Mouse (Mus musculus): ENCODE measurements at regions not wholly inside any gene's neighbourhood (a gene's known extent, or its start where the extent isn't known, plus 50 kb on each side); places are given as distances from the start of the nearest gene placed in this dataset.

DNA sequence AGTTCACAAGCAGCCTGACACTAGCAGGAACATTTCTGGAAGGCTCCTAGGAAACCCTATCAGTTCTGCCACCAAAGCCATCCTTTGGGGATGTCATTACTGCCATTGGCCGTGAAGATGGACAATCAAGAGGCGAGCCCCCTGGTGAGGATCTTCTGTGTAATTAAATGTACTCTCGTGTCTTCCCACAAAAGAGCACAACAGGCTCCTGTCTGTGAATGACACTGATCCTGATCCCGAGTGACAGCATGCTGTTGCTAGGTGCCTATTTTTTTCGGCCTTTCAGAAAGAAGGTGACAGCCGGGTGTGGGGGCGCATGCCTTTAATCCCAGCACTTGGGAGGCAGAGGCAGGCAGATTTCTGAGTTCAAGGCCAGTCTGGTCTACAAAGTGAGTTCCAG is 92.5 kb upstream of the Armc2 start:
- H3K4me2 ChIP-seq (replicated peaks): no peak overlapping the region
- H3K9ac ChIP-seq: no peak overlapping the region
- H3K36me3 ChIP-seq: no peaks in the 10 kb centered on the region
- no peaks in the 10 kb centered on the region; the same call in 1 of the 2 replicates for H3K9me3 ChIP-seq
- H3K4me3 ChIP-seq: no peak overlapping the region
- H3K4me1 ChIP-seq: peaks cover 37% of the 10 kb centered on the region
- H3K27ac ChIP-seq: no peak overlapping the region
- 85% methylated on average over 7 of the region's 7 CpGs for WGBS
- no peaks in the 10 kb centered on the region for H3K27me3 ChIP-seq
- ATAC-seq (ENCODE audit: low FRiP score, low read depth): no peak

DNA sequence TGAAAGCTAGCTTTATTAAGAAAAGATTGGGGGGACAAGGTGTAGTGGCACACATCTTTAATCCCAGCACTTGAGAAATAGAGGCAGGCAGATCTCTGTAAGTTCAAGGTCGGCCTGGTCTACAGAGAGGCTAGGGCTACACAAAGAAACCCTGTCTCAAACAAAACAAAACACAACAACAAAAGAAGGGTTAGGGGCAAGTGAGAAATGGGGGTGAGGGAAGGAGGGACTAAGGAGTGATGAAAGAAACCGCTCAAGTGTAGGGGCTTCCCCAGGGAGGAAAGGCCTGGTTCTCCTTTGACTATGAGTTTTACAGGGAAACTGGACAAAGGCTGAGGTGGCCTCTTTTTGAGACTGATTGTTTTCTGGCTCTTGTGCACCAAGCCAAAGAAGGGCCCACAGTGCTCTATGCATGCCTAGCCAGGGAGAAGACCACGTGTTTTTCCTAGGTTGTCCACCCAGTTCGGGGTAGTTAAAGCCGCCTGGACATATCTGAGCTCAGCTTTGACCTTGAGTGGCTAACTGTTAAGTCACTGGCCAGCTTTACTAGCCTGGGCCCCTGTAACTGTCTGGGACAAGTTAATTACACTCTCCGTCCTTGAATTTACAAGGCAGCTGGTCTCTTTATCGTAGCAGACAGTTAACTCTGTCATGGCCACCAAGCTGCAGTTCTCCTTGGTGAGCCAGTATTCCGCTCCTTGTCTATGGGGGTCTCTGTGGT is 90.2 kb upstream of the Armc2 start:
- H3K36me3 ChIP-seq: 0 out of 2 replicates have a peak, but pooled peaks cover 3% of the 10 kb centered on the region
- no peaks in the 10 kb centered on the region for H3K27me3 ChIP-seq
- no peak overlapping the region for H3K4me3 ChIP-seq
- H3K9ac ChIP-seq: no peak overlapping the region
- WGBS: 35% methylated on average over 8 of the region's 8 CpGs
- H3K9me3 ChIP-seq: peaks cover 8% of the 10 kb centered on the region
- H3K4me1 ChIP-seq: peaks cover 31% of the 10 kb centered on the region
- ATAC-seq (ENCODE audit: low FRiP score, low read depth): no peak; the same call in 1 of the 2 replicates
- H3K4me2 ChIP-seq (replicated peaks): 0 out of 2 replicates have a peak overlapping the region, but pooled peaks have one; percentile 11
- no peak overlapping the region for H3K27ac ChIP-seq

DNA sequence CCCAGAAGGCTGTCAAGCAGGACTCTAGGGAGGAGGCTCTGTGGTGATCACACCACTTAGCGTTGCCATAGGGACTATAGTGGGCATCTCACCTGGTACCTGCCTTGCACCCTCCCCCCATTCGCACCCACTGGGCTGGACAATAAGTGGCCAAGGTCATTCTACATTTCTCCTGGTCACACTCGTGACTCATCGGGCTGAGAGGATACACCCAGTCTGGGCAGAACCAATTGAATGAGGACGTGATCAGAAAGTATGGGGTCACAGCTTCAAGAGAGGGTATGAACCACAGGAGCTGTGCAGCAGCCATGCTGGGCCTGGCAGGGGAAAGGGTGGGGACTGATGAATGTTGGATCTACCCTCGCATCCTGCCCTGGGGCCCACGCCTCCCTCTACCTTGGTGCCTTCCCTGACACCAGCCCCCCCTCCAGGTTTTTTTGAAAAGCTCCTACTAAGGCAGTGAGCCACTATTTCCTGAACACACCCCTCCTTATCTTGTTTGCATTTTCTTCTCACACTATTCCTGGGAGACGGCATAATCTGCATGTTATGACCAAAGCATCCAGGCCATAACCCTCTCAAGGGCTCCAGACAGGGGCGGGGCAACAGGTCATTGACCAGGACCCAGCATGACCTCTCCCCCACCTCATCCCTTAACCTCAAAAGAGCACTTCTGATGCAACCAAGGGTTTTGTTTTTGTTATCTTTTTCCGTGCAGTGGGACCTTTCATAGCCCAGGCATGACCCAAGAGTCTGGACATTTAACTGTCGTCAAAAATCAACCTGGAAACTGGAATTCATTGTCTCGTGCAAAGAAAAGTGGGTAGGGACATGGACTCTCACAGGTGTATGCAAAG is 89.4 kb upstream of the Armc2 start:
- Histone ChIP-seq H3K4me3 (no peak overlapping the region), H3K4me2 (replicated peaks) (no peak overlapping the region), H3K36me3 (0 out of 2 replicates have a peak, but pooled peaks cover 3% of the 10 kb centered on the region), H3K4me1 (peaks cover 31% of the 10 kb centered on the region), H3K9ac (no peak overlapping the region), H3K9me3 (peaks cover 8% of the 10 kb centered on the region), H3K27ac (no peak overlapping the region), H3K27me3 (no peaks in the 10 kb centered on the region)
- ATAC-seq (ENCODE audit: low FRiP score, low read depth): no peak
- WGBS: 71% methylated on average over 12 of the region's 12 CpGs

DNA sequence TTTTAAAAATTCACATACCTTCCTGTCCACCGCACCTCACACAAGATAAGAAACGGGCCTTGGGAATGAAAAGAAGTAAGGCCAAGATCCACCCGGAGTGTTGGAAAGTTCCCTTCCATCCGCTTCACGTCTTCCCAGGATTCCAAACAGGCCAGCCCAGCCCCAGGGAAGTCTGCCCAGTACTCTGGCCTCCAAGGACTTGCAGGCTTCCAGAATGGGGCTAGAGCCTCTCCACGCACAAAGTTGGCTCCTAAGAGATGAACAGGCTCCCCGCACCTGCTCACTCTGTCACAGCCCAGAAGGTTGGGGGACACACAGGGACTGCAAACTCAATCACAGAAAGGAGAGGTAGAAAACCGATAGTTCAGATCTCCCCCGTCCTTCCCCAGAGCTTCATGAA is 88.4 kb upstream of the Armc2 start:
- Histone ChIP-seq H3K9ac (no peak overlapping the region), H3K4me3 (no peak overlapping the region), H3K4me2 (replicated peaks) (no peak overlapping the region), H3K9me3 (peaks cover 8% of the 10 kb centered on the region), H3K27me3 (no peaks in the 10 kb centered on the region), H3K4me1 (peaks cover 34% of the 10 kb centered on the region), H3K36me3 (0 out of 2 replicates have a peak, but pooled peaks cover 3% of the 10 kb centered on the region), H3K27ac (no peak overlapping the region)
- 86% methylated on average over 9 of the region's 9 CpGs for WGBS
- ATAC-seq (ENCODE audit: low FRiP score, low read depth): no peak

DNA sequence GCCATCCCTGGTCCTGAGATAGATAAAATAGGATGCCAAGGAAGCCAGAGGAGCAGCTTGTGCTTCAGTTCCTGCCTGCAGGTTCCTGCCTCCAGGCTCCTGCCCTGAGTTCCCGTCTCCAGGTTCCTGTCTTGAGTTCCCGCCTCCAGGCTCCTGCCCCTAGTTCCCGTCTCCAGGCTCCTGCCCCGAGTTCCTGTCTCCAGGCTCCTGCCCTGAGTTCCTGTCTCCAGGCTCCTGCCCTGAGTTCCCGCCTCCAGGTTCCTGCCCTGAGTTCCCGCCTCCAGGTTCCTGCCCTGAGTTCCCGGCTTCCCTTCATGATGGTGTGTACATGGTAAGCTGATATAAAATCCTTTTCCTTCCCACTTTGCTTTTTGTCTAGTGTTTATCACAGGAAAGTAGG is 86.8 kb upstream of the Armc2 start:
- ATAC-seq (ENCODE audit: low FRiP score, low read depth): no peak
- Histone ChIP-seq H3K27ac (no peak overlapping the region), H3K4me3 (no peak overlapping the region), H3K36me3 (0 out of 2 replicates have a peak, but pooled peaks cover 3% of the 10 kb centered on the region), H3K4me1 (peaks cover 36% of the 10 kb centered on the region), H3K4me2 (replicated peaks) (no peak overlapping the region), H3K9me3 (peaks cover 8% of the 10 kb centered on the region), H3K27me3 (no peaks in the 10 kb centered on the region), H3K9ac (no peak overlapping the region)
- WGBS: 91% methylated on average over 7 of the region's 7 CpGs

DNA sequence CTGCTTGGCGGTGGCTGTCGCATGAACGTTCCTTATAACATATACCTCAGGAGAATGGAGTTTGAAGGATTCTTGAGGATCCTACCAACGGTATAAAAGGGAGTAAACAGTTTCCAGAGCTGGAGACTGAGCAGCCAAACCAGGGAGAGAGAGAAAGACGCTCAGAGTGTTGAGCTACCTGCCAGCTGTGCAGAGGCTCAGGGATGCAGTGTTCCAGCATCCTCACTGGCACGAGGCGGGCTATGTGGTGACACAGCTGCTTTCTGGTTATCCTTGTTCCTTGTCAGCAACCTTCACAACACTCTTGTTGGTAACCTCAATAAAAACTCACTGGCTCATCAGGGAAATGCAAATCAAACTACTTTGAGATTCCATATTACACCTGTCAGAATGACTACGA is 84.1 kb upstream of the Armc2 start:
- Histone ChIP-seq H3K4me3 (no peak overlapping the region), H3K9ac (no peak overlapping the region), H3K27me3 (no peaks in the 10 kb centered on the region), H3K27ac (no peak overlapping the region), H3K4me2 (replicated peaks) (no peak overlapping the region), H3K9me3 (peaks cover 8% of the 10 kb centered on the region), H3K4me1 (peaks cover 24% of the 10 kb centered on the region), H3K36me3 (0 out of 2 replicates have a peak, but pooled peaks cover 3% of the 10 kb centered on the region)
- ATAC-seq (ENCODE audit: low FRiP score, low read depth): no peak
- WGBS: 81% methylated on average over 8 of the region's 8 CpGs

DNA sequence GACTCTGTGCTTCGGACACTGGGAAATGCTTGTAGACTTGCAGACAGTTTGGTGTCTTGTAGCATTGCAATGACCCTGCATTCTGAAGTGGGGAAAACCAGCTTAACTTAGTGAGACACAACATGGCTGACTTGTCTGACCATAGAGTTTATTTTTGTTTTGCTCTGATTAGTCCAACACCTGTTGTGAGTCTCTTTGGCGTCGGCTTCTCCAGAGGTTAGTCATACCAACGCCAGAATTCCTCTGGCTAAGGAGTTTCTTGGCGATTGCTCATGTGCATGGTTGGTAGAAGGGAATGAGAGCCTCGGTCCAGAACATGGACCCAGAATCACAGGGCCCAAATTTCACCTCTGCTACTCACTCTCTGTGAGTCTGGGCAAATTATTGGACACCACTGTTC is 82.9 kb upstream of the Armc2 start:
- Histone ChIP-seq H3K4me3 (no peak overlapping the region), H3K9me3 (peaks cover 8% of the 10 kb centered on the region), H3K27ac (no peak overlapping the region), H3K4me2 (replicated peaks) (no peak overlapping the region), H3K9ac (no peak overlapping the region), H3K4me1 (peaks cover 21% of the 10 kb centered on the region), H3K36me3 (0 out of 2 replicates have a peak, but pooled peaks cover 3% of the 10 kb centered on the region), H3K27me3 (no peaks in the 10 kb centered on the region)
- no peak for ATAC-seq (ENCODE audit: low FRiP score, low read depth)
- WGBS: 83% methylated on average over 6 of the region's 6 CpGs

DNA sequence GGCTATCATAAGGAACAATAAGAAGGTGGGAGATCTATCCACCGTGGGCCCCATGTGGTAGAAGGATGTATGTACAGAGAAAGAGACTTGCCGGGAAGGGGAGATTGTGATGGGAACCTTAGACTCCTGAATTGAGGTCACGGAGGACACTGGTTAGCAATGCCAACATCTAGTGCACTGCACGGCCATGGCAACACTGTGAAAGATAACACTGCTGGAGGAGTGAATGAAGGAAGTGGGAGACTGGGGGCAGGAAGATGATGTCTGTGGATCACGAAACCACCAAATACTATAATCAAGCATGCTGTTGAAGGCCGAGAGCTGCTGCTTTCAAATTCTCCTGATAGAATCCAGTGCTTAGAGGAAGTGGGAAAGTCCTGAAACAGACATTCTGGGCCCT is 78.7 kb upstream of the Armc2 start:
- Histone ChIP-seq H3K9me3 (no peaks in the 10 kb centered on the region), H3K4me3 (no peak overlapping the region), H3K27me3 (no peaks in the 10 kb centered on the region), H3K4me2 (replicated peaks) (no peak overlapping the region), H3K9ac (no peak overlapping the region), H3K4me1 (peaks cover 28% of the 10 kb centered on the region), H3K27ac (no peak overlapping the region), H3K36me3 (no peaks in the 10 kb centered on the region)
- no peak for ATAC-seq (ENCODE audit: low FRiP score, low read depth)
- 91% methylated on average over 6 of the region's 6 CpGs for WGBS

DNA sequence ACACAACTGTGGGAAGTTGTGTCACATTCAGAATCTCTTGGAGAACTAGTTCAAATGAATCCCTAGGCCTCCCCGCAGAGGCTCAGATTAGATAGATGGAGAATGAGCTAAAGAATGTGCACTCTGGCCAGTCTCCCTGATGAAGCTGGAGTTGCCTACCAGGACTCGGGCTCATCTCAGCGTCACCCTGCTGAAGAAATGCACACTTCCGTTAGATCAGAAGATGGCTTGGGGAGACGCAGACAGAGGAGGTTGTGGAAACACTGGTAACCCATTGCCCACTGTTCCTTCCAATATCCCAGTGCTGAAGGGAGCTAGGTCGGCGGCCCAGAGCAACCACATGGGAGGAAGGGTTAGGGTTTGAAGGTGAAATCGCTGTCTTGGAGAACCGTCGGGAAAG is 77.7 kb upstream of the Armc2 start:
- peaks cover 28% of the 10 kb centered on the region for H3K4me1 ChIP-seq
- H3K9ac ChIP-seq: no peak overlapping the region
- no peaks in the 10 kb centered on the region for H3K36me3 ChIP-seq
- H3K27ac ChIP-seq: no peak overlapping the region
- H3K4me3 ChIP-seq: no peak overlapping the region
- H3K9me3 ChIP-seq: no peaks in the 10 kb centered on the region
- H3K4me2 ChIP-seq (replicated peaks): no peak overlapping the region
- ATAC-seq (ENCODE audit: low FRiP score, low read depth): no peak
- 94% methylated on average over 10 of the region's 10 CpGs for WGBS
- H3K27me3 ChIP-seq: no peaks in the 10 kb centered on the region

DNA sequence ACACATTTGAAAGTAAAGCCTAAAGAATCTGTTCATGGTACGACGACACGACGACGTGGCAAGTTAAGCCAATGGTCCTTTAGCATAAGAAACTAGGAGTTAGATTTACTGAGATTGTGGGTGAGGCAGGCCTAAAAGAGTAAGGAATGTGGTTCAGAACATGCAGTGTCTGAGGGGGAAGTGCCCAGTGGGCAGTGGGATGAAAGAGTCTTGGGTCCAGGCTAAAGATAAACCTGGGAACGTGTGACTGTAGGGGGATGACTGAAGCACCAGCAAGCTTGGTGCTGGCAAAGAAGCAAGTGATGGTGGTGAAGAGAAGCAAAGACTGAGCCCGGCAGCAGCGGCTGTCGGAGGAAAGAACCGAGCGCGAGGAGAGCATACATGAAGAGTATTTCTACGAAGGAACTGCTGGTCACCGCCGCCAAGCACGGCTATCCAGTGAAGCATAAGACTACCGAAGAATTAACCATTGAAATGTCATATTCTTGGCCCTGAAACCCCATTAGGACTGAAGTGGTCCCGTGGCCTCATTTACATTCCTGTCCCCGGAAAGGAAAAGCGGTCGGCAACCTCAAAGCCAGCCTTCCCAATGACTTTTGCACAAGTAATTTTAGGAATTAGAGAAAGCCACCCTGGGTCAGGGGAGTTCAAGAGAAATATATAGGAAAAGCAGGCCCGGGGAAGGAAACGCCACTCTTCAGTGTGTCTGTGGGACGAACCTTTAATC is 76.2 kb upstream of the Armc2 start:
- Histone ChIP-seq H3K9ac (no peak overlapping the region), H3K36me3 (no peaks in the 10 kb centered on the region), H3K4me3 (no peak overlapping the region), H3K4me1 (peaks cover 33% of the 10 kb centered on the region), H3K4me2 (replicated peaks) (no peak overlapping the region), H3K27ac (no peak overlapping the region), H3K9me3 (no peaks in the 10 kb centered on the region), H3K27me3 (no peaks in the 10 kb centered on the region)
- ATAC-seq (ENCODE audit: low FRiP score, low read depth): no peak
- WGBS: 83% methylated on average over 24 of the region's 24 CpGs

DNA sequence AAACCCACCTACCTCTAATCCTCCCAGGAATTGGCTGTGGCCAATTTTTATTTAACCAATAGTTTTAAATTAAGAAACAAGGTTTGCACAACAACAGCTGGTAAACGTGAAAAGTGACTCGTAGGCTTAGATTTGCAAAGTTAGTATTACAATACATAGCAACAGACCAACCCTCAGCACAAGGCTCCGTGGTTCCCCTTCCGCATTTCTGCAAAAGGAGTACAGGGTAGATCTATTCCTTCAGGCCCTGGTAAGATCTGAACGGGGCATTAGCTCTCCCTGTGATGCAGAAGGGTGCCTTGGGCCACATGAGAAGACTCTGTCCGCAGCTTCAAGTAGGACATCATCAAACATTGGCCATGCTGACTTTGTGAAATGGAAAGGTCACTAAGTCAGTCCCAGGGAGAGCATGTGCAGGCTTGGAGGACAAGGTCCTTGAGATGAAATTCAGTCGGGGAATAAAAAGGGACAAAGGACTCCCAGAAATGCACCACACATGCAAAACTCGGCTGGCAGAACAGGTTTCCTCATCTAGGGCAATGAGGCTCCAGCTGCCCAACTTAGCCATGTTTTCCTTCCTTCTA is 75.0 kb upstream of the Armc2 start:
- 80% methylated on average over 8 of the region's 8 CpGs for whole genome bisulfite sequencing
- Histone ChIP-seq H3K4me1 (peaks cover 41% of the 10 kb centered on the region), H3K27ac (no peak overlapping the region), H3K36me3 (no peaks in the 10 kb centered on the region), H3K9me3 (no peaks in the 10 kb centered on the region), H3K4me2 (replicated peaks) (no peak overlapping the region), H3K9ac (no peak overlapping the region), H3K4me3 (no peak overlapping the region), H3K27me3 (no peaks in the 10 kb centered on the region)
- ATAC-seq (ENCODE audit: low FRiP score, low read depth): no peak

Measured in limb, embryonic 13.5 days (tissue).